Mouse (Mus musculus) liver, adult 2 months (tissue): ENCODE data around the gene Pou2af1. TPM values are rescaled to one million over a fixed set of nuclear protein-coding genes. Genes with fewer than 3 reads are reported as not detected.

Source experiments
- DNase-seq: peaks from one replicate; pipeline ENCODE4 v3.0.0-alpha.2; 2011; ENCODE audit warnings: low read depth, low spot score; ENCODE audit errors: extremely low read depth
- H3K27ac ChIP-seq: fragments of 200-500 bp; replicated peaks from 2 replicates; pipeline ENCODE4 v1.5.1; 2012; ENCODE audit warnings: low read depth, mild to moderate bottlenecking, control low read depth, inconsistent platforms, low read length; ENCODE audit not compliant: insufficient read depth
- H3K27me3 ChIP-seq: fragments of 200-500 bp; 2 replicates; pipeline ENCODE4 v1.6.1; 2012; ENCODE audit warnings: mild to moderate bottlenecking, moderate library complexity, low read length, inconsistent platforms; ENCODE audit not compliant: control insufficient read depth, insufficient read depth
- H3K36me3 ChIP-seq: fragments of 200-500 bp; 2 replicates; pipeline ENCODE4 v1.6.1; 2012; ENCODE audit warnings: low read length, inconsistent platforms; ENCODE audit not compliant: control insufficient read depth, insufficient read depth
- H3K4me1 ChIP-seq: fragments of 200-500 bp; 2 replicates; pipeline ENCODE4 v1.6.1; 2011; ENCODE audit warnings: low read length; ENCODE audit not compliant: control insufficient read depth, insufficient read depth
- H3K4me3 ChIP-seq: fragments of 200-500 bp; 2 replicates; pipeline ENCODE4 v1.5.1; 2011; ENCODE audit warnings: low read depth, mild to moderate bottlenecking, control low read depth, low read length, moderate library complexity; ENCODE audit not compliant: insufficient read depth
- H3K79me2 ChIP-seq: fragments of 200-500 bp; 2 replicates; pipeline ENCODE4 v1.6.1; 2012; ENCODE audit warnings: inconsistent platforms, mild to moderate bottlenecking, low read length, moderate library complexity; ENCODE audit not compliant: control insufficient read depth, insufficient read depth
- H3K9ac ChIP-seq: fragments of 200-500 bp; 2 replicates; pipeline ENCODE4 v1.6.1; 2012; ENCODE audit warnings: low read depth, mild to moderate bottlenecking, control low read depth, inconsistent platforms, low read length
- CTCF ChIP-seq: fragments of 200-500 bp; IDR thresholded peaks from 2 replicates; pipeline ENCODE4 v1.5.1; 2011; ENCODE audit warnings: low read depth, low read length, control low read depth
- POLR2A ChIP-seq: fragments of 200-500 bp; IDR thresholded peaks from 2 replicates; pipeline ENCODE4 v1.6.1; 2011; ENCODE audit warnings: low read length, control low read depth; ENCODE audit not compliant: insufficient read depth; ENCODE audit errors: extremely low read depth
- WGBS: fragments of 180-500 bp; shearing (Covaris S2); methylation state at CpG from one replicate; pipeline ENCODE4 v1.1.7; 2018; 5-methylcytosine and 5-hydroxymethylcytosine counted together
- polyA plus RNA-seq: library from polyadenylated mRNA; depleted of rRNA; stranded (reverse); fragments of >200 nt; gene quantifications from 2 replicates; pipeline ENCODE4 v1.2.3, GENCODE M21; 2012
- total RNA-seq: library from RNA; depleted of rRNA; stranded (reverse); fragments of >200 nt; gene quantifications from 2 replicates; pipeline ENCODE4 v1.2.3, GENCODE M21; 2014

Pou2af1 gene
- total and polyA plus RNA-seq, 2 experiments, result 0.37 to 0.78 TPM

DNA sequence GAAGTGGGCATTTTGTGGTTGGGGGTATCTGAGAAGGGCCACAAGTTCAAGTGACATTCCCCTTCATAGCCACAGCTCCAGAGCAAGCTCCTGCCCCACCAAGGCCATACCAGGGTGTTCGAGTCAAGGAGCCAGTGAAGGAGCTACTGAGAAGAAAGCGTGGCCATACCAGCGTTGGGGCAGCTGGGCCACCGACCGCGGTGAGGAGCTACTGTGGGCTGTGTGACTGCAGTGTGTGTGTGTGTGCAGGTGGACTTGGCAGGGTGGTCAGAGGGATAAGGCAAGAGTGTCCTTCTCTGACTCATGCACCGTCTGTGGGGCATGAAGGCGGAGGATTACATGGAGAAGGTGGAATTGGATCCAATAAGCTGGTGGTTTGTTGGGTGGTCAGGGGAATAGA, 18.7 kb downstream of the Pou2af1 start:
- no peak overlapping the region for H3K9ac ChIP-seq
- DNase-seq, result no peak
- H3K27me3 ChIP-seq, result no peaks in the 10 kb centered on the region
- no peak overlapping the region for H3K4me3 ChIP-seq
- TF ChIP-seq CTCF (no peak), POLR2A (no peak)
- H3K27ac ChIP-seq, result no peak overlapping the region
- H3K36me3 ChIP-seq, result no peaks in the 10 kb centered on the region
- peaks cover 4% of the 10 kb centered on the region for H3K4me1 ChIP-seq
- WGBS, result 96% methylated on average over 8 of the region's 8 CpGs
- H3K79me2 ChIP-seq, result no peaks in the 10 kb centered on the region

DNA sequence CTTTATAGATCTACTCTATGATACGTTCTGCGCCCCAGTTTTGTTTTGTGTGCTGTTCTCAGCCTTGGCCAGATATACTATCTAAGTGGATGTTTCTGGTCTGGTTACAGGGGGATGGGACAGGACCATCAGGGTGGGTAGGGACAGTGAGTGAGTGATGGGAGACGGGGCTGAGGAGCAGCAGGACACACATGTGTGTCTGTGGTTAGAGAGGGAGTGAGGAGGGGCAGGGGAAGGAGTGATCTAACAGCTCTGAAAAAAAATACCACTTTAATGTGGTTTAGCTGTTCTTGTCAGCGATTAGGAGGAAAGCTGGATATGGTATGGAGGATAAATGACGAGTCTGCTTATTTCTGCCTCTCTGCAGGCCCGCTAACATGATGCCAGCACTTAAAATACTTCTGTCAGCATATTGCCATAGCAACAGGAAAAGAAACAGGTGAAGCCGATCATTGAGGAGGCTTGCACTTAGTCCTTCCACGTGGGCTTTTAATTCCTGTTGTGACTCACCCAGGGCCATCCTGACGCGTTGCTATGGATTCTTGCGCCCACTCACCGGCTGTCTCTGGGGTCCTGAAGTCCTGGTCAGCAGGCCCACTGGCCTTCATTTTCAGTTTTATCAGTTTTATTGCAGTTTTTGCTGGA, 25.4 kb downstream of the Pou2af1 start:
- no peaks in the 10 kb centered on the region for H3K79me2 ChIP-seq
- no peaks in the 10 kb centered on the region for H3K27me3 ChIP-seq
- no peaks in the 10 kb centered on the region for H3K4me1 ChIP-seq
- TF ChIP-seq POLR2A, result no peak
- no peak for TF ChIP-seq CTCF
- DNase-seq, result no peak
- H3K27ac ChIP-seq, result no peak overlapping the region
- H3K9ac ChIP-seq, result no peak overlapping the region
- H3K36me3 ChIP-seq, result no peaks in the 10 kb centered on the region
- WGBS, result 64% methylated on average over 12 of the region's 12 CpGs
- no peak overlapping the region for H3K4me3 ChIP-seq

GRCm38 (mm10) chr9:51256780-51257502, 43.4 kb downstream of the Pou2af1 start:
- TF ChIP-seq POLR2A, result no peak
- TF ChIP-seq CTCF, result no peak
- 69% methylated on average over 4 of the region's 4 CpGs for WGBS
- DNase-seq, result peak; percentile 76
- no peaks in the 10 kb centered on the region for H3K36me3 ChIP-seq
- H3K79me2 ChIP-seq, result no peaks in the 10 kb centered on the region
- no peak overlapping the region for H3K4me3 ChIP-seq
- peaks cover 2% of the 10 kb centered on the region; the same call in 1 of the 2 replicates for H3K4me1 ChIP-seq
- no peaks in the 10 kb centered on the region for H3K27me3 ChIP-seq
- H3K9ac ChIP-seq, result no peak overlapping the region
- H3K27ac ChIP-seq, result no peak overlapping the region

DNA sequence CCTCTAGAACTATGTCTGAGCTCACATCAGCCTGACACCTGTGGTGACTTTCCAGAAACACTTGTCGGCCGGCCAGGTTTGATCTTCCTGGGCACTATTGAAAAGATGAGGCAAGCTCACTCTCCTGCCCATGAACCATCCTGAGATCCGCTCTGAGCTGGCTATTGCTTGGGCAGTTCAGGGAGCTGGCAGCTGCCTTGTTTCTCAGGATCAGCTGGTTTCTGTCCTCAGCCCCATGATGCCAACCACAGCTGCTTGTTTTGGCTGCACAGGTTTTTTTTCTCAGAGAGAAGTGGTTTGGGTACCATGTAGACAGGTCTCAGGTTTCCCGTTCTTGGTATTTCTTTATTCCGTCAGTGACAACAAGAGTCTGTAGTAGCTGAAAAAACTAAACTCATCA, 44.9 kb downstream of the Pou2af1 start:
- no peaks in the 10 kb centered on the region for H3K79me2 ChIP-seq
- TF ChIP-seq POLR2A (no peak), CTCF (no peak)
- H3K36me3 ChIP-seq, result no peaks in the 10 kb centered on the region
- H3K4me3 ChIP-seq, result no peak overlapping the region
- H3K9ac ChIP-seq, result no peak overlapping the region
- H3K27ac ChIP-seq, result no peak overlapping the region
- H3K27me3 ChIP-seq, result no peaks in the 10 kb centered on the region
- H3K4me1 ChIP-seq, result peaks cover 2% of the 10 kb centered on the region; the same call in 1 of the 2 replicates
- DNase-seq, result no peak
- 90% methylated on average over 5 of the region's 5 CpGs for WGBS

GRCm38 (mm10) chr9:51268852-51269251, 55.3 kb downstream of the Pou2af1 start:
- no peak for DNase-seq
- TF ChIP-seq POLR2A (no peak), CTCF (no peak)
- no peaks in the 10 kb centered on the region for H3K36me3 ChIP-seq
- no peak overlapping the region for H3K27ac ChIP-seq
- no peaks in the 10 kb centered on the region for H3K4me1 ChIP-seq
- no peak overlapping the region for H3K4me3 ChIP-seq
- no peaks in the 10 kb centered on the region for H3K27me3 ChIP-seq
- H3K79me2 ChIP-seq, result no peaks in the 10 kb centered on the region
- 89% methylated on average over 5 of the region's 5 CpGs for WGBS
- no peak overlapping the region for H3K9ac ChIP-seq

GRCm38 (mm10) chr9:51271073-51271472, 57.6 kb downstream of the Pou2af1 start:
- DNase-seq, result no peak
- Histone ChIP-seq H3K4me3 (no peak overlapping the region), H3K36me3 (no peaks in the 10 kb centered on the region), H3K9ac (no peak overlapping the region), H3K4me1 (peaks cover 2% of the 10 kb centered on the region; the same call in 1 of the 2 replicates), H3K79me2 (no peaks in the 10 kb centered on the region), H3K27me3 (no peaks in the 10 kb centered on the region), H3K27ac (no peak overlapping the region)
- 89% methylated on average over 8 of the region's 8 CpGs for WGBS
- no peak for TF ChIP-seq POLR2A
- TF ChIP-seq CTCF, result no peak
